Mouse (Mus musculus) layer of hippocampus, adult 8-10 months (tissue): Measurements from ENCODE around the gene Ube2ql1. TPM values are rescaled to one million over a fixed set of nuclear protein-coding genes. Genes with fewer than 3 reads are reported as not detected.
A peak's percentile ranks its signal among the peaks of the same experiment; 100 is the strongest.

Source experiments
- DNase-seq, 2 experiments: peaks; one replicate each; pipeline ENCODE4 v3.0.0; 2022; ENCODE audit warnings: low spot score in 2 of 2
- total RNA-seq, 4 experiments: library from RNA; stranded (reverse); gene quantifications; 2 replicates each; pipeline ENCODE4 v1.2.4; 2022

Ube2ql1 gene
- total RNA-seq, 4 experiments from 2014 or later, result 155 to 178 (median 169) TPM

- no peak for DNase-seq
Observed at GRCm38 (mm10) chr13:69708236-69708635, 31.5 kb downstream of the Ube2ql1 start.

- DNase-seq, result no peak
Observed at GRCm38 (mm10) chr13:69707496-69707895, 32.2 kb downstream of the Ube2ql1 start.

GRCm38 (mm10) chr13:69706919-69707318, 32.8 kb downstream of the Ube2ql1 start:
- no peak for DNase-seq

GRCm38 (mm10) chr13:69703505-69703904, 36.2 kb downstream of the Ube2ql1 start:
- DNase-seq, result no peak

GRCm38 (mm10) chr13:69701397-69701796, 38.3 kb downstream of the Ube2ql1 start:
- DNase-seq, result no peak

DNA sequence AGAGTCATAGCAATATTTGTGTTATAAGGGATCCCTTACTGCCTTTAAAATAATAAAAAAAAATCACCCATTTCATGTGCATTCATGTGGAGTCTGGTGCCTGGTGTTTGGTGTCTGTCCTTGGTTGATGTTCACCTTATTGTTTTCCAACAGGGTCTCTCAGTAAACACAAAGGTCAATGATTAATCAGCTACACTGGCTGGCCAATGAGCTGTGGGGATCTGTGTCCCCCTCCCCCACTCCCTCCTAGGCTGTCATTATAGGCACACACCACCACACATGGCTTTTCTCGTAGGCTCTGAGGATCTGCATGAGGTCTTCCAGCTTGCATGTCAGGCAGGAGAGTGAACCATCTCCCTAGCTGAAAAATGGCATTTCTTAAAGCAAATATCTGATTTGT, 38.9 kb downstream of the Ube2ql1 start:
- DNase-seq, result no peak

DNA sequence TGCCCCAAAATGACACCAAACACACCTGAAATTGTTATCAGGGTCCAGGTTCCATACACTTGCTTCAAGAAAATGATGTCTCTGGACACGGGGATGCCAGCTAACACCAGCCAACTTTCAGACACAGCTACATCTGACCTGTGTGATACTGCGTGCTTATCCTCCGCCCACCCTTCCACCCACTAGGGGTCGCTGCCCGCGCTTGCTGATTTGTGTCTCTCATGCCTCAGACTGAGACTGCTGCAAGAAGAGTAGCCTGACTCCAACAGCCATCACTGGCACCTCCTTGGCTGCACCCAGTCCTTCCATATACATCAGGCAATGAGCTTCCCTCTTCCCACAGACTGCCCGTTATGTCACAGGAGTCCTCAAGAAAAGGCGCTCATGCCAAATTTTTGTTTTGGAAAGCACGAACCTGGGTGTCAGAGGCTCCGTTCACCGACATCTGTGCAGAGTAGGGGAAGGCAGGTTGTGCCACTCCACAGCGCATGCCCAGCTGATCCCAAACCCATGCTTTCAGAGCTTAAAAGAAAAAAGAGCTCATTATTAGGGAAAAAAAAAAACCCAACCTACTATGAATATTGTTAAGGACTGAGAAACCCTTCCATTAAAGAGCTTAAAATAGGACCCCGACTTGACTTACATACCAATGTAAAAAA, 43.2 kb downstream of the Ube2ql1 start:
- DNase-seq, result peak; percentile 70 to 86

- DNase-seq, result peak in 1 of 2 experiments; percentile 64
Observed at GRCm38 (mm10) chr13:69691074-69691473, 48.6 kb downstream of the Ube2ql1 start.

DNA sequence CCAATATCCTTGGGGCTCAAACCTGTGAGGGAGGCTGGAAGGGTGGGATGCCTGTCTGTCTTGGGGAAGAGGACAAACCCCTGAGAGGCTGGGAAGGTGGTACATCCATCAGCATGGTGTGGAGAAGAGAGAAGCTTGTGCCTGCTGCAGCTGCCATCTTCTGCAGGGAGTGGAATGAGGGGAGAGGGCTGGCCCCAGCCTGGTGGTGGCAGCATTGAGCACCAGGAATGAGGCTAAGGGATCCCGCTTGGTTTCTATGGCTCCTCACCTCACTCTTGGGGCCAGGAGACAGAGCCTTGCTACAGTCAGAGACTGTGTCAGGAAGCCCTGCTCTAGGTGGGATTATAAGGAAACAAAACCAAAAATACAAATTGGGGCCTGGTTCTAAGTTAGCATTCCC, 52.7 kb downstream of the Ube2ql1 start:
- DNase-seq, result peak in 1 of 2 experiments; percentile 20

DNA sequence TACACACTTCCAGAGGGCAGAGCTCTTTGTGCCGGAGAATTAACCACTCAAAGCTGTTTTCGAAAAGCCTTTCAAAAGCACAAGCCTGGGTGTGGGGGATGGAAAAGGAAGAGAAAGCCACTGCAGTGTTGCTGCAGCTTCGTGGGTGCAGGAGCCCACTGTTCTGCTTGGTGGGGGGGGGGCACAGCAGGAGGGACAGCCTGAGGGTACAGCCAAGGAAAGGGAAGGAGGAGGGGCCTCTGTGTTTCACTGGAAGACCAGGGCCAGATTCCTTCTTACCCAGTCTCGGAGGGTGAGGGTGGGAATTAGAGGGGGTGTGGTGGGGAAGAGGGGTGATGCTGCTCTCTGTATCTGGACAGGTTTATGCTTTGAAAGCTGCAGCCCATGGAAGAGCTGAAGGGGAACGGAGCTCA, 54.3 kb downstream of the Ube2ql1 start:
- no peak for DNase-seq

DNA sequence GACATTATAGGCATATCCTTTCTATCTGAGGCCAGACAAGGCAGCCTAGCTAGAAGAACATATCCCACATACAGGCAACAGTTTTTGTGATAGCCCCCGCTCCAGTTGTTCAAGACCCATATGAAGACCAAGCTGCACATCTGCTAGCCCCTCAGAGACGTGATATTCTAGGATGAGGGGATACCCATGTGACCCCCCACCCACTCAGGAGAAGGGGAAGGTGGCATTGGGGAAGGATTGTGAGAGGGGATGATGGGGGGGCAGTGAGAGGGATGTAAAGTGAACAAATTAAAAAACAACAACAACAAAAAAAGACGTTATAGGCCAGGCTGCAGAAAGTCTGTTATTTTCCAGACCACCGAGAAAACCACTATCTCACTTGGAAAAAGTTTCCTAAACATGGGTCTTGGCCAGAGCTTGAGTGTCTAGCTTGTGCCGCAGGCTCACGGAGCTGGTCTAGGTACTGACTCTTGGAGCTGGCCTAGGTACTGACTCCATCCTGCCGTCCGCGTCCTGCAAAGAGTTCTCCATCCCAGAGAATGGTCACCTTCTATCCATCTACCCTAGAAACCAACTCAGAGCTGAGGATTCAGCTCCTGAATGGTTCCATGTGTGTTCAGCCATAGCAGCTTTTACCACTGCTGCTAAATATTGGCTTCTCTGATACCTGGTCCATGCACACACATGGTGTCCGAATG, 65.6 kb downstream of the Ube2ql1 start:
- peak in 1 of 2 experiments; percentile 0 for DNase-seq

GRCm38 (mm10) chr13:69673197-69673920, 66.3 kb downstream of the Ube2ql1 start:
- no peak for DNase-seq

DNA sequence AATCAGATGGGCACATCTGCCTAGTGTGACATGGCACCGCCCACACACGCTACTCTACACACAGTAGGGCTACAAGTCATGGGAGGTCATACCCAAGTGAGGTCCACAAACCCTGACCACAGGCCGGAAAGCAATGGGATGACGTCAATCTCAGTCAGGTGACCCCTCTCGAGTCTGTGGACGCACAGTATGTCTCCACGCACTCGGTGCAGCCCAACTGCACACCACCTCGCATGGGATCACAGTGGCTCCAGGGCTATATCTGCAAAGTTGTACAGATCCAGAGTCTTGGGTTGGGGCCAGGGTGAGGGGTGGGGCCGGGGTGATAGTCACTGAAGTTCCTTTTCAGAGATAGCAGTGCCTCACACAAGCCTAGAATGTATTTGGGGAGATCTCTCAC, 67.1 kb downstream of the Ube2ql1 start:
- no peak for DNase-seq

DNA sequence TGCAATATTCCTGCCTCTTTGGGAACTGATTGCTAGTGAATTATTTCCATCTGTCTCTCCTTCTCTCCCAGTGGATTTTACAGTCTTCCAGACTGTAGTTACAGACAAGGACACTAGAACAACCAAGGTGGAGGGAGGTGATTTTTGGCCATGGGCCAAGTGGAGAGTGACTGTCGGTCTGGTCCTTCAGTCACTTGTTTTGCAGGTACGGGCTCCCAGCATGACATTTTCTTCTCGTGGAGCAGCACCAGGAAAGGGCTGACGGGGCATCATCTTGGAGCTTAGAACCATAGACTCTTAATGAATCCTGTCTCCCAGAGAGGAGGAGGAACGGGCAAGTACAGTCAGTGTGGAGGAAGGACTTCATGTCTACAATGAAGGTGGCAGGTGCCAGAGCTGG, 67.6 kb downstream of the Ube2ql1 start:
- DNase-seq, result no peak

DNA sequence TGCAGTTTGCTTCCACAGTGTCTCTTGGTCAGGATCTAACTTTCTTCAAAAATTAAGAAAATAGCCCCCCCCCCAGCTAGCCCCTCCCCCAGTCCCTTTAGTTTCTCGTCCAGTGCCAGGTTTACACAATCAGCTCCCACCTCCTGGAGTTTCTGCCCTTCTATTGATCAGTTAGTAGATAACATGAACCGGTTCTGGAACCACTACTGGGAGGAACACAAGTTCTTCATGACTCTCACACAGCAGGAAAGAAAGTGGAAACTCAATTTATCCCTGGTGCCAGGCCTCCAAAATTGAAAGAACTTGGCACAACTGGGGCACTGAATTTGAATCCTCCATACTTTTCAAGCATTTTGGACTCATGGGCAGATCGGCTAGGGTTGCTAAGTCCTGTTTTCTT, 85.2 kb downstream of the Ube2ql1 start:
- peak in 1 of 2 experiments; percentile 0 for DNase-seq

Other genes with a start within 250 kb of the Ube2ql1 start
- gene Nsun2, start 206.1 kb downstream of the Ube2ql1 start, total RNA-seq, result 100 to 1,000 TPM in 2 of 4 experiments, 10 to 100 TPM in 2; 86.2 to 110 (median 100) TPM
- 10 to 100 TPM; 43.8 to 51.2 (median 47.3) TPM for gene Tent4a, start 205.3 kb downstream of the Ube2ql1 start, total RNA-seq
- gene Srd5a1, start 128.4 kb downstream of the Ube2ql1 start, total RNA-seq, result 10 to 100 TPM in 1 of 4 experiments, 1 to 10 TPM in 3; 8.0 to 10.7 (median 8.9) TPM
- gene Med10, start 62.5 kb upstream of the Ube2ql1 start, total RNA-seq, result 10 to 100 TPM; 54.9 to 59.6 (median 56.3) TPM